Mouse (Mus musculus): ENCODE measurements at regions not wholly inside any gene's neighbourhood (a gene's known extent, or its start where the extent isn't known, plus 50 kb on each side); places are given as distances from the start of the nearest gene placed in this dataset.

GRCm38 (mm10) chr8:87019795-87020194 is 134.7 kb upstream of the N4bp1 start:
- no peak for DNase-seq (ENCODE audit: low spot score in 2 of 2)

- DNase-seq (ENCODE audit: low spot score in 2 of 2): no peak
Observed at GRCm38 (mm10) chr8:86975546-86975945, 90.5 kb upstream of the N4bp1 start.

GRCm38 (mm10) chr8:86971736-86972135 is 86.7 kb upstream of the N4bp1 start:
- no peak for DNase-seq (ENCODE audit: low spot score in 2 of 2)

- DNase-seq (ENCODE audit: low spot score in 2 of 2): no peak
Observed at GRCm38 (mm10) chr8:86969051-86969450, 84.0 kb upstream of the N4bp1 start.

GRCm38 (mm10) chr8:86967891-86968311 is 82.8 kb upstream of the N4bp1 start:
- DNase-seq (ENCODE audit: low spot score in 2 of 2): no peak

DNA sequence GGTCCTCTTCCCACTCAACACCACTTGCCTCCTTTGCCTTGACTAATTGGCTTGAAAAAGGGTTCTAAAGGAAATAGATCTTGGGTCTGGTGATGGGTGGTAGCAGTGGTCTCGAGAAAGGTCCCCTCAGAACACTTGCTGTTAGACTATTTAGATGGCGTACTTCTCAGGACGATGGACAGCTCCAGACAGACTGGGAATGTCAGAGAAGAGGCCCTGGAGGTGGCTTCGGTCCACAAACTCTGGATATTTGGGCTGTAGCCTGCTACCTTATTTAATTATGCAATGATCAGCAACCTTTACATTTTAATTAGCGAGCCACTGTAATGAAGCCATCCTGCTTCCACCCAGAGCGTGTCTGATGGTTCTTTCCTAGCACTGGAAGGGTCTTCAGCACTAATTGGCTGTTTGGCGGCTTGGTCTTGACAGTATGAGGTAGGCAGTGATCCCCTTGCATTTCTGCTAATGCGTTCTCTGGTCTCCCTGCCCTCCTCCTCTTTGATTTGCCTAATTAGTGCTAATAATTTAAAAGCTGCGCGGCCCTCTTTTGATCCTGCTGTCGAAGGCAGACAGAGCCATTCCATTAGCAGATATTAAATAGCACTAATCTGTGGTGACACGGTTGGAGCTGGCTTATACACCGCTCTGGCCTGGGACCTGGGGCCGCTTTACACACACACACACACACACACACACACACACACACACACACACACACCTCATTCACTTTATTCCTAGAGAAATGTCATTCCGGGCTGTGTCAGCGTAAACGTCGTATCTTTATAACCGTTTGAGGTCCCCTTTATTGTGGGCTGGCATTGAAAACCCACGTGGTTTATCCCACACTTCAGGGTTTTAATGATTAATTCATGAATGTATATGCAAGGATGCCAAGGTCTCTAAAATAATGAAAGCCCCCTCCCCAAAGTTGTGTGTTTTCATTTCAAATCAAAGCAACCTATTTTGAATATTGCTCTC is 76.4 kb upstream of the N4bp1 start:
- DNase-seq (ENCODE audit: low spot score in 2 of 2): no peak
